Mouse (Mus musculus) CD4-positive naive resting alpha-beta T cell, adult 76 days (primary cell): ENCODE data around the gene Cr2. TPM values are rescaled to one million over a fixed set of nuclear protein-coding genes. Genes with fewer than 3 reads are reported as not detected.

Source experiments
- total RNA-seq: library from RNA; stranded (reverse); gene quantifications from one replicate; pipeline ENCODE4 v1.2.4, GENCODE M21; 2023

Gene Cr2
- 53.3 TPM for total RNA-seq

DNA sequence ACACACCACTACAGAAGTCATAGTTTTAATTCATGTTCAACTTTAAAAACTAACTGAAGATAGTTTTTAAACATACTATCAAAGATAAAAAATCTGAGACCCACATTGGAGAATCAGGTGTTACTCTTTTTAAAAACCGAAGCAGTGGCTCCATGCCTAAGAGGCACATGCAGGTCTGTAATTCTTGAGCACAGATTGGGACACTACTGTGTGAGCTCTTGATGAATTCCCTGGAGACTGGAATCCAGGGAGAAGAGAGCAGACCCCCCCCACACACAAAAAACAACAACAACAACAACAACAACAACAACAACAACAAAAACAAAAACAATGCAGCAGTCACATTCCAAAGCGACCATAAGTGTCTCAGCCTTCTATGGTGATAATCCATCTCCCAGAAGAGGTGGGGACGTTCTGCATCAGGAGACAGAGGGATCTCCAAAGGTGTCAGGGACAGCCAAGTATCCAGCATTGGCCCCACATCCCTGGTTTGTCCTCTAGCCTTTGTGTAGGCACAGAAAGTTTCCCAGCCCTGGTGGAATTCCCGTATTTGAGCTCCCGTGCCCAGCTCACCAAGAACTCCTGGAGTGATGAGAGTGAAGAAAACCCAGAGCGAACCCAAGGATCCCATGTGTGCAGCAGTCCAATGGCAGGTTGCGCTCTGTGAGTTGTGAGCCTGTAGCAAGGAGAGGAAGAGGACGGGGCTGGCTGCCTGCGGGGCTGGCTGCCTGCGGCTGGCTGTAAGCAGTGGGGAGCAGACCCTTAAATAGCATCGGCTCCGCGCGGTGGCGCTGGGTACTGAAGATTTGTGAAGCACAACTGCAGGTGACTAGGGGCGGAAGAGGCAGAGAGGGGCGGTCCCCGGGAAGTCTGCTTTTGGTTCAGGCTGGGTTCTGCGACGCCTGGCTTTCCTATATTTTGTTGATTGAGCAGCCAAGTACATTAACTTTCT is at the start of gene Cr2:
Cr2 (minus strand) TSS at position 737 of the 952 bp plus-strand sequence.

GRCm38 (mm10) chr1:195130953-195131674 is 45.4 kb downstream of the Cr2 start, which contains the start of gene Cr1l:
Gene Cr1l, minus strand, starts transcription at chr1:195131586.

DNA sequence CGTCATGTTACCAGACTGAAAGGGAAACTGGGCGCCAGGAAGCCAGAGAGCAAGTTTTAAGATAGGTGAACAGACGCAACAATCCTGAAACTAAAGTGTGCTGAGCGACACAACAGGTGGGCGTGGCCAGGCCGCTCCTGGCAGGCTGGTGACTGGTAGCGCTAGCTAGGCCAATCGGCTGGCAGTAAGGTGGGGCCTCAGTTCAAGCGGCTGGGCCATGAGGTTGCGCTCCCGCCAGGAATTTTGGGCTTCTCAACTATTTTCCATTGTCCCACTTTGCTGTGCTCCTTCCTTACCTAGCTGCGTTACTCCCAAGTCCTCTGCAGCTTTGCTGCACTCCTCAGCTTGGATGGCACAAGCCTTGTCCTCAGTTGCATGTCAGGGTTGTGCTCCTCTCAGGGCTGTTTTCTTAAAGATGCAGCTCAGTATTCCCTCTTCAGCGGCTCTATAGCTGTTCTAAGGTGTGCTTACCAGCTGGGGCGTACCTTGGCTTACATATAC is 84.2 kb downstream of the Cr2 start, which contains the start of gene Cd46:
Cd46 (minus strand) TSS at position 30 of the 501 bp plus-strand sequence.

Other genes with a start within 250 kb of the Cr2 start
- 0.67 TPM for gene Cd34, start 237.9 kb downstream of the Cr2 start, total RNA-seq
- gene Cd46, start 84.5 kb downstream of the Cr2 start, total RNA-seq = 5.2 TPM
- 204 TPM for gene Cr1l, start 45.1 kb downstream of the Cr2 start, total RNA-seq